14 mouse cellular contexts compared by ENCODE assay signal in the genomic region with DNA sequence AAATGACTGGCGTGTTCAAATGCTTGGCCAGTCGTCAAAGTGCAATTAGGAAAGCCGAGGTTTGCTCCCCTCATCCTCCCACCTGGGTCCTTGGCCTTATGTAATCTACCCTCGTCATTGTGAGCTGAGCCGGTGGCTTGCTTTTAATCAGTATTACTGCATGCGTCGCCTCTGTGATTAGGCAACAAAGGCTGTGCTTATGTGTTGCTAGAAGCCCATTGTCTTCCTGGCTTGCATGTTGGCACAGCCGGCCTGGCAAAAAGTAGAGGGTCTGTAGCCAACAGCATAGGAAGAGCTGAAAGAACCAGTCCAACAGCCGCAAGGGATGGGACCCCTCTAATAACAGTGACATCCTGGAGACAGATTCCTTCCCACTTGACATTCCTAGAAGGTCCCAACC.
DNase-seq lines count a peak whose midpoint lies in the region; ATAC-seq and TF ChIP-seq lines count a peak whose summit lies in the region.
"Had no signal": no experiment of that assay in that cellular context is flagged by ENCODE, and none has a peak within 500 bp of the region (broad histone marks: within the 10 kb centered on the region; RNA-seq: fewer than 3 reads in every experiment).

No protein-coding gene starts in this region.

- no peaks in the 10 kb centered on the region for H3K9me3 ChIP-seq in hindbrain, postnatal 0 days (ENCODE audit: low read length)
- no peaks in the 10 kb centered on the region for H3K9me3 ChIP-seq in hindbrain, embryonic 14.5 days (ENCODE audit: control insufficient read depth, low read length)
- H3K9me3 ChIP-seq: heart, embryonic 15.5 days; limb, embryonic 13.5 days; liver, embryonic 12.5 days; midbrain, embryonic 13.5 days had no signal

- H3K4me3 ChIP-seq in hindbrain, postnatal 0 days (ENCODE audit: low read length): no peak overlapping the region
- H3K4me3 ChIP-seq in hindbrain, embryonic 14.5 days (replicated peaks; ENCODE audit: low read length): no peak overlapping the region
- H3K4me3 ChIP-seq: heart, embryonic 15.5 days; limb, embryonic 13.5 days; liver, embryonic 12.5 days; midbrain, embryonic 13.5 days; myocyte; neural tube, embryonic 13.5 days had no signal

- 33% methylated on average over 9 of the region's 9 CpGs for WGBS in hindbrain, postnatal 0 days
- WGBS in hindbrain, embryonic 14.5 days: 46% methylated on average over 9 of the region's 9 CpGs

- H3K27me3 ChIP-seq in hindbrain, postnatal 0 days (ENCODE audit: insufficient read depth, low read length): no peaks in the 10 kb centered on the region
- H3K27me3 ChIP-seq in hindbrain, embryonic 14.5 days (ENCODE audit: control insufficient read depth, insufficient read depth, low read length): peaks cover 4% of the 10 kb centered on the region; the same call in 1 of the 2 replicates
- H3K27me3 ChIP-seq: limb, embryonic 13.5 days; liver, embryonic 12.5 days had no signal

- H3K9ac ChIP-seq in hindbrain, postnatal 0 days (replicated peaks; ENCODE audit: low read length): no peak overlapping the region
- H3K9ac ChIP-seq in hindbrain, embryonic 14.5 days: no peak overlapping the region
- H3K9ac ChIP-seq: heart, embryonic 15.5 days; limb, embryonic 13.5 days; liver, embryonic 12.5 days; midbrain, embryonic 13.5 days; neural tube, embryonic 13.5 days had no signal

- H3K36me3 ChIP-seq in hindbrain, postnatal 0 days (ENCODE audit: insufficient read depth, low read length): no peaks in the 10 kb centered on the region
- no peaks in the 10 kb centered on the region for H3K36me3 ChIP-seq in hindbrain, embryonic 14.5 days (replicated peaks; ENCODE audit: control insufficient read depth, insufficient read depth)
- H3K36me3 ChIP-seq: heart, embryonic 15.5 days; limb, embryonic 13.5 days; liver, embryonic 12.5 days; midbrain, embryonic 13.5 days; neural tube, embryonic 13.5 days had no signal

- no peak overlapping the region for H3K27ac ChIP-seq in hindbrain, postnatal 0 days
- no peak overlapping the region for H3K27ac ChIP-seq in hindbrain, embryonic 14.5 days
- H3K27ac ChIP-seq: heart, embryonic 15.5 days; limb, embryonic 13.5 days; liver, embryonic 12.5 days; midbrain, embryonic 13.5 days; neural tube, embryonic 13.5 days had no signal

- H3K4me2 ChIP-seq in hindbrain, postnatal 0 days (ENCODE audit: low read depth, low read length): no peak overlapping the region
- H3K4me2 ChIP-seq in hindbrain, embryonic 14.5 days (replicated peaks): no peak overlapping the region
- H3K4me2 ChIP-seq: heart, embryonic 15.5 days; limb, embryonic 13.5 days; liver, embryonic 12.5 days; midbrain, embryonic 13.5 days; neural tube, embryonic 13.5 days had no signal

- DNase-seq in cerebellum, postnatal 14 days: peak; percentile 44 to 56
- no peak for DNase-seq in cerebellum, postnatal 36 days
- DNase-seq in hindbrain, postnatal 0 days (ENCODE audit: low spot score): peak; percentile 45
- DNase-seq in hindbrain, embryonic 14.5 days (ENCODE audit: low spot score): no peak
- DNase-seq in right cerebral cortex, postnatal 10 days (ENCODE audit: low spot score in 2 of 2): peak; percentile 31 to 36
- no peak for DNase-seq in right cerebral cortex, postnatal 14 days
- DNase-seq in heart, adult 11 months: no peak
- DNase-seq: thymus, adult 18-20 months had no signal

- no peak for TF ChIP-seq CTCF in hindbrain, postnatal 0 days (IDR thresholded peaks at IDR 0.05; ENCODE audit: low read depth)

- peaks cover 10% of the 10 kb centered on the region for H3K4me1 ChIP-seq in hindbrain, postnatal 0 days (ENCODE audit: insufficient read depth, low read length)
- peaks cover 28% of the 10 kb centered on the region; the same call in 1 of the 2 replicates for H3K4me1 ChIP-seq in hindbrain, embryonic 14.5 days (replicated peaks; ENCODE audit: control insufficient read depth, insufficient read depth, low read length)
- H3K4me1 ChIP-seq: liver, embryonic 12.5 days had no signal

- ATAC-seq in hindbrain, postnatal 0 days: 0 out of 2 replicates have a peak, but pooled peaks have one; percentile 27
- ATAC-seq in hindbrain, embryonic 14.5 days (ENCODE audit: low FRiP score): no peak
- ATAC-seq: liver, embryonic 12.5 days; midbrain, embryonic 13.5 days had no signal

Comparison
In these comparisons a context has a peak if more than half of its experiments do, and no peak if none do; other contexts are left out.
1. DNase-seq: peak in cerebellum, postnatal 14 days (2 of 2), hindbrain, postnatal 0 days (single experiment) and right cerebral cortex, postnatal 10 days (2 of 2); none in cerebellum, postnatal 36 days (0 of 2), hindbrain, embryonic 14.5 days (single experiment), right cerebral cortex, postnatal 14 days (single experiment) and heart, adult 11 months (single experiment).